Mouse (Mus musculus) midbrain, embryonic 15.5 days (tissue): ENCODE measurements around the gene Mycl. TPM values are rescaled to one million over a fixed set of nuclear protein-coding genes. Genes with fewer than 3 reads are reported as not detected.
"Not testable (repeated sequence)": the region's sequence is repeated elsewhere in the genome, so short reads cannot be mapped to it uniquely, and the experiment has no call there.

Experiments
- ATAC-seq: fragments of 200-750 bp; cut with Nextera tagmentation; replicated peaks from 2 replicates; pipeline ENCODE4 v1.8.0; 2017; ENCODE audit warnings: moderate TSS enrichment
- H3K27ac ChIP-seq: fragments of 300-500 bp; sonication (generic); 2 replicates; pipeline ENCODE4 v1.5.1; 2015; ENCODE audit warnings: mild to moderate bottlenecking, inconsistent platforms
- H3K27me3 ChIP-seq: fragments of 300-500 bp; sonication (generic); replicated peaks from 2 replicates; pipeline ENCODE4 v1.6.1; 2015; ENCODE audit warnings: inconsistent platforms
- H3K36me3 ChIP-seq: fragments of 300-500 bp; sonication (generic); replicated peaks from 2 replicates; pipeline ENCODE4 v1.6.1; 2015; ENCODE audit warnings: inconsistent platforms
- H3K4me1 ChIP-seq: fragments of 300-500 bp; sonication (generic); 2 replicates; pipeline ENCODE4 v1.6.1; 2015; ENCODE audit warnings: inconsistent platforms
- H3K4me2 ChIP-seq: fragments of 300-500 bp; sonication (generic); 2 replicates; pipeline ENCODE4 v1.6.1; 2015; ENCODE audit warnings: inconsistent platforms, mild to moderate bottlenecking, moderate library complexity
- H3K4me3 ChIP-seq: fragments of 300-500 bp; sonication (generic); 2 replicates; pipeline ENCODE4 v1.5.1; 2015; ENCODE audit warnings: mild to moderate bottlenecking, inconsistent platforms
- H3K9ac ChIP-seq: fragments of 300-500 bp; sonication (generic); 2 replicates; pipeline ENCODE4 v1.6.1; 2015; ENCODE audit warnings: mild to moderate bottlenecking, inconsistent platforms
- H3K9me3 ChIP-seq: fragments of 300-500 bp; sonication (generic); 2 replicates; pipeline ENCODE4 v1.6.1; 2016; ENCODE audit warnings: inconsistent platforms
- WGBS: fragments of 180-500 bp; shearing (Covaris S2); methylation state at CpG from one replicate; pipeline ENCODE4 v1.1.7; 2015; ENCODE audit warnings: mixed read lengths; 5-methylcytosine and 5-hydroxymethylcytosine counted together
- polyA plus RNA-seq: library from polyadenylated mRNA; unstranded; fragments of >200 nt; fragmentation: Nextera tagmentation; extraction: Ambion mirVana; gene quantifications from 2 replicates; pipeline ENCODE4 v1.2.1, GENCODE M21; 2015

Gene Mycl
- polyA plus RNA-seq, 1 experiment from 2014 or later = 83.1 TPM

GRCm38 (mm10) chr4:122983486-122984261 lies 11.8 kb upstream of the Mycl start:
- H3K4me1 ChIP-seq = peaks cover 8% of the 10 kb centered on the region
- 0 out of 2 replicates have a peak overlapping the region, but pooled peaks have one; percentile 2 for H3K4me3 ChIP-seq
- H3K36me3 ChIP-seq = no peaks in the 10 kb centered on the region
- H3K4me2 ChIP-seq = peak overlapping the region; percentile 37
- 25% methylated on average over 17 of the region's 17 CpGs for WGBS
- H3K9me3 ChIP-seq = no peaks in the 10 kb centered on the region
- ATAC-seq = no peak; the same call in 1 of the 2 replicates
- no peak overlapping the region for H3K27ac ChIP-seq
- H3K9ac ChIP-seq = no peak overlapping the region
- peaks cover 14% of the 10 kb centered on the region for H3K27me3 ChIP-seq

GRCm38 (mm10) chr4:122985110-122985509 lies 10.3 kb upstream of the Mycl start:
- no peak overlapping the region for H3K4me3 ChIP-seq

GRCm38 (mm10) chr4:122987421-122987820 lies 8.0 kb upstream of the Mycl start:
- Histone ChIP-seq H3K27me3 (peaks cover 7% of the 10 kb centered on the region), H3K36me3 (no peaks in the 10 kb centered on the region), H3K9me3 (no peaks in the 10 kb centered on the region), H3K9ac (no peak overlapping the region), H3K4me2 (no peak overlapping the region), H3K4me1 (peaks cover 8% of the 10 kb centered on the region), H3K4me3 (no peak overlapping the region), H3K27ac (no peak overlapping the region)
- 82% methylated on average over 4 of the region's 4 CpGs for WGBS
- no peak for ATAC-seq

More at GRCm38 (mm10) chr4:122985110-122985509, 10.3 kb upstream of the Mycl start:
- H3K27ac ChIP-seq = no peak overlapping the region
- H3K27me3 ChIP-seq = peaks cover 14% of the 10 kb centered on the region
- H3K9ac ChIP-seq = no peak overlapping the region
- peak; percentile 93 for ATAC-seq
- 40% methylated on average over 8 of the region's 8 CpGs for WGBS
- peaks cover 8% of the 10 kb centered on the region for H3K4me1 ChIP-seq
- H3K9me3 ChIP-seq = no peaks in the 10 kb centered on the region
- H3K4me2 ChIP-seq = no peak overlapping the region
- H3K36me3 ChIP-seq = no peaks in the 10 kb centered on the region

- WGBS = 64% methylated on average over 3 of the region's 3 CpGs
Measured at GRCm38 (mm10) chr4:122988004-122988403, 7.4 kb upstream of the Mycl start.

GRCm38 (mm10) chr4:122991177-122991576 lies 4.3 kb upstream of the Mycl start:
- Histone ChIP-seq H3K9ac (no peak overlapping the region), H3K9me3 (no peaks in the 10 kb centered on the region), H3K27ac (no peak overlapping the region), H3K4me3 (no peak overlapping the region), H3K27me3 (no peaks in the 10 kb centered on the region), H3K36me3 (no peaks in the 10 kb centered on the region), H3K4me2 (no peak overlapping the region), H3K4me1 (peaks cover 5% of the 10 kb centered on the region; the same call in 1 of the 2 replicates)
- no peak for ATAC-seq
- 76% methylated on average over 1 of the region's 1 CpGs for whole genome bisulfite sequencing

More at GRCm38 (mm10) chr4:122988004-122988403, 7.4 kb upstream of the Mycl start:
- H3K4me3 ChIP-seq, H3K4me1 ChIP-seq, ATAC-seq, H3K4me2 ChIP-seq, H3K9ac ChIP-seq, H3K27ac ChIP-seq, H3K27me3 ChIP-seq, H3K9me3 ChIP-seq, H3K36me3 ChIP-seq: not testable (repeated sequence)

GRCm38 (mm10) chr4:122992276-122992675 lies 3.2 kb upstream of the Mycl start:
- Histone ChIP-seq H3K4me3 (no peak overlapping the region), H3K4me1 (peaks cover 8% of the 10 kb centered on the region; the same call in 1 of the 2 replicates), H3K36me3 (no peaks in the 10 kb centered on the region), H3K9ac (no peak overlapping the region), H3K9me3 (no peaks in the 10 kb centered on the region), H3K27me3 (no peaks in the 10 kb centered on the region), H3K4me2 (no peak overlapping the region), H3K27ac (no peak overlapping the region)
- whole genome bisulfite sequencing = 76% methylated on average over 3 of the region's 3 CpGs
- ATAC-seq = no peak

GRCm38 (mm10) chr4:122996221-122996617 lies 767 bp downstream of the Mycl start:
- Histone ChIP-seq H3K9me3 (no peaks in the 10 kb centered on the region), H3K4me3 (peak overlapping the region; percentile 88), H3K27me3 (no peaks in the 10 kb centered on the region), H3K4me2 (peak overlapping the region; percentile 72), H3K36me3 (peaks cover 3% of the 10 kb centered on the region; the same call in 1 of the 2 replicates), H3K27ac (peak overlapping the region; percentile 96), H3K9ac (peak overlapping the region; percentile 94), H3K4me1 (peaks cover 39% of the 10 kb centered on the region)
- ATAC-seq = no peak
- WGBS = 0% methylated on average over 27 of the region's 32 CpGs

- peaks cover 45% of the 10 kb centered on the region for H3K4me1 ChIP-seq
- no peaks in the 10 kb centered on the region for H3K9me3 ChIP-seq
- peak overlapping the region; percentile 96 for H3K27ac ChIP-seq
- no peaks in the 10 kb centered on the region for H3K27me3 ChIP-seq
- ATAC-seq = peak; percentile 2; the same call in 1 of the 2 replicates
- H3K4me3 ChIP-seq = peak overlapping the region; percentile 88
- peak overlapping the region; percentile 72 for H3K4me2 ChIP-seq
- WGBS = under 1% methylated on average over 47 of the region's 47 CpGs
- peak overlapping the region; percentile 94 for H3K9ac ChIP-seq
- H3K36me3 ChIP-seq = peaks cover 8% of the 10 kb centered on the region
Measured at GRCm38 (mm10) chr4:122996618-122997381, 1.3 kb downstream of the Mycl start.

- H3K27me3 ChIP-seq = no peaks in the 10 kb centered on the region
- peaks cover 8% of the 10 kb centered on the region for H3K36me3 ChIP-seq
- peak overlapping the region; percentile 72 for H3K4me2 ChIP-seq
- no peaks in the 10 kb centered on the region for H3K9me3 ChIP-seq
- peak overlapping the region; percentile 96 for H3K27ac ChIP-seq
- H3K4me1 ChIP-seq = peaks cover 51% of the 10 kb centered on the region
- peak overlapping the region; percentile 88 for H3K4me3 ChIP-seq
- ATAC-seq = peak; percentile 76
- 1% methylated on average over 12 of the region's 12 CpGs for WGBS
- peak overlapping the region; percentile 94 for H3K9ac ChIP-seq
Measured at GRCm38 (mm10) chr4:122998537-122999262, 3.2 kb downstream of the Mycl start.

- Histone ChIP-seq H3K9me3 (no peaks in the 10 kb centered on the region), H3K27me3 (no peaks in the 10 kb centered on the region), H3K4me1 (peaks cover 51% of the 10 kb centered on the region), H3K4me3 (peak overlapping the region; percentile 88), H3K27ac (peak overlapping the region; percentile 96), H3K4me2 (peak overlapping the region; percentile 72), H3K9ac (peak overlapping the region; percentile 47), H3K36me3 (peaks cover 8% of the 10 kb centered on the region)
- 2% methylated on average over 4 of the region's 4 CpGs for WGBS
- ATAC-seq = 0 out of 2 replicates have a peak, but pooled peaks have one; percentile 7
Measured at GRCm38 (mm10) chr4:122999263-122999691, 3.8 kb downstream of the Mycl start.

- 24% methylated on average over 14 of the region's 14 CpGs for WGBS
- H3K27me3 ChIP-seq = no peaks in the 10 kb centered on the region
- no peaks in the 10 kb centered on the region for H3K9me3 ChIP-seq
- ATAC-seq = no peak
- peak overlapping the region; percentile 72 for H3K4me2 ChIP-seq
- H3K36me3 ChIP-seq = peaks cover 8% of the 10 kb centered on the region
- peak overlapping the region; percentile 47; the same call in 1 of the 2 replicates for H3K9ac ChIP-seq
- peak overlapping the region; percentile 96 for H3K27ac ChIP-seq
- peak overlapping the region; percentile 88 for H3K4me3 ChIP-seq
- peaks cover 48% of the 10 kb centered on the region for H3K4me1 ChIP-seq
Measured at GRCm38 (mm10) chr4:123000130-123000529, 4.7 kb downstream of the Mycl start.
